Mouse (Mus musculus) liver, embryonic 14.5 days (tissue): ENCODE results near the gene Tac2. TPM values are rescaled to one million over a fixed set of nuclear protein-coding genes. Genes with fewer than 3 reads are reported as not detected.
A peak's percentile ranks its signal among the peaks of the same experiment; 100 is the strongest.
"Not testable (repeated sequence)": the region's sequence is repeated elsewhere in the genome, so short reads cannot be mapped to it uniquely, and the experiment has no call there.

Source experiments
- ATAC-seq: fragments of 200-750 bp; cut with Nextera tagmentation; 2 replicates; pipeline ENCODE4 v1.8.0; 2017; ENCODE audit warnings: moderate number of reproducible peaks, mild to moderate bottlenecking, moderate library complexity; ENCODE audit not compliant: insufficient read depth
- DNase-seq, 3 experiments: peaks; one replicate each; pipeline ENCODE4 v3.0.0-alpha.2; 2012 to 2013; ENCODE audit warnings: low read depth in 3 of 3, low spot score in 3 of 3
- H3K27ac ChIP-seq: fragments of 300-500 bp; sonication (generic); 2 replicates; pipeline ENCODE4 v1.5.1; 2014; ENCODE audit warnings: moderate library complexity, mild to moderate bottlenecking, control low read depth, inconsistent platforms
- H3K27me3 ChIP-seq: fragments of 300-500 bp; sonication (generic); 2 replicates; pipeline ENCODE4 v1.6.1; 2014; ENCODE audit warnings: mild to moderate bottlenecking, low read length, moderate library complexity; ENCODE audit not compliant: control insufficient read depth, insufficient read depth
- H3K36me3 ChIP-seq: fragments of 300-500 bp; sonication (generic); replicated peaks from 2 replicates; pipeline ENCODE4 v1.6.1; 2014; ENCODE audit warnings: low read depth; ENCODE audit not compliant: control insufficient read depth, insufficient read depth
- H3K4me1 ChIP-seq, 2 experiments: fragments of 200-500 bp in 1 of 2; fragments of 300-500 bp in 1 of 2; sonication (generic) in 1 of 2; replicated peaks; 2 replicates each; pipeline ENCODE4 v1.6.1; 2012 to 2014; ENCODE audit warnings: antibody characterized with exemption in 1 of 2, inconsistent platforms in 1 of 2, low read length in 1 of 2; ENCODE audit not compliant: control insufficient read depth in 2 of 2, insufficient read depth in 2 of 2
- H3K4me2 ChIP-seq: fragments of 300-500 bp; sonication (generic); 2 replicates; pipeline ENCODE4 v1.6.1; 2014; ENCODE audit warnings: low read depth, mild to moderate bottlenecking, control low read depth, moderate library complexity
- H3K4me3 ChIP-seq, 2 experiments: fragments of 200-500 bp in 1 of 2; fragments of 300-500 bp in 1 of 2; sonication (generic) in 1 of 2; 2 replicates each; pipeline ENCODE4 v1.5.1; 2012 to 2014; ENCODE audit warnings: low read depth in 2 of 2, low read length in 2 of 2, mild to moderate bottlenecking in 2 of 2, control low read depth in 1 of 2, inconsistent platforms in 1 of 2, moderate library complexity in 1 of 2; ENCODE audit not compliant: insufficient read depth in 1 of 2
- H3K9ac ChIP-seq: fragments of 300-500 bp; sonication (generic); replicated peaks from 2 replicates; pipeline ENCODE4 v1.6.1; 2014; ENCODE audit warnings: mild to moderate bottlenecking, control low read depth, moderate library complexity
- H3K9me3 ChIP-seq: fragments of 300-500 bp; sonication (generic); 2 replicates; pipeline ENCODE4 v1.6.1; 2016; ENCODE audit warnings: low read length, mixed read lengths; ENCODE audit not compliant: control insufficient read depth
- CTCF ChIP-seq: IDR thresholded peaks from 2 replicates; pipeline ENCODE4 v1.5.1; 2016; ENCODE audit warnings: antibody characterized with exemption, low read depth, control low read depth
- EP300 ChIP-seq: IDR thresholded peaks from 2 replicates; pipeline ENCODE4 v1.6.1; 2016; ENCODE audit warnings: antibody characterized with exemption, low read depth
- WGBS: fragments of 180-500 bp; shearing (Covaris S2); extraction: QIAGEN DNeasy Blood & Tissue Kit; methylation state at CpG from one replicate; pipeline ENCODE4 v1.1.7; 2014; ENCODE audit not compliant: insufficient replicate concordance; 5-methylcytosine and 5-hydroxymethylcytosine counted together
- polyA plus RNA-seq, 2 experiments: library from polyadenylated mRNA; depleted of rRNA in 1 of 2; stranded (reverse) in 1 of 2; unstranded in 1 of 2; fragments of >200 nt; fragmentation: Nextera tagmentation in 1 of 2; extraction: Ambion mirVana in 1 of 2; gene quantifications; 2 replicates each; pipeline versions ENCODE4 v1.2.1 to v1.2.3; 2012 to 2014

Gene Tac2
- polyA plus RNA-seq, 2 experiments: 20.7 to 26.8 TPM

- Histone ChIP-seq H3K36me3 (no peaks in the 10 kb centered on the region), H3K4me3 (no peak overlapping the region), H3K27ac (no peak overlapping the region), H3K27me3 (no peaks in the 10 kb centered on the region), H3K9me3 (no peaks in the 10 kb centered on the region), H3K4me1 (peaks cover 10 to 27% of the 10 kb centered on the region in 2 experiments), H3K9ac (no peak overlapping the region), H3K4me2 (no peak overlapping the region)
- TF ChIP-seq CTCF (no peak), EP300 (no peak)
- DNase-seq: no peak
- ATAC-seq: no peak; the same call in 1 of the 2 replicates
- WGBS: 39% methylated on average over 6 of the region's 6 CpGs
Observed at GRCm38 (mm10) chr10:127754566-127755166, 30.4 kb downstream of the Tac2 start.

DNA sequence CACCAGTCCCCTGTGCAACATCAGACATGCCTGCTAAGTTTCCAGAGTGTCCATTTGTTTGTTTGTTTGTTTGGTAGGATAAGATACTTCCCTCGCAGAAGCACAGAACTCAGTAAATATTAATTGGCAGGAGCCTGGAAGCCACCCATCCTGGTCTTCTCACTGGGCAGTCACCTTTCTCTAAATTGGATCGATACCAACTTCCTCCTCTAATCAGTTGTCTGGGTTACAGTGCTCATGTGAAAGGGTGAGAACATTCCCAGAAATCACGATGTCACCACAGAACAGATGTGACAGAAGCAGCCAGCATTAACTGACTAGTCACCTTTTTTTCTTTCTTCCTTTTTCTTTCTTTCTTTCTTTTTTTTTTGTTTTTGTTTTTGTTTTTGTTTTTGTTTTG, 31.0 kb downstream of the Tac2 start:
- H3K27me3 ChIP-seq: no peaks in the 10 kb centered on the region
- ATAC-seq: no peak
- H3K4me1 ChIP-seq: peaks cover 10 to 25% of the 10 kb centered on the region in 2 experiments
- no peak overlapping the region for H3K9ac ChIP-seq
- H3K9me3 ChIP-seq: no peaks in the 10 kb centered on the region
- no peak for DNase-seq
- H3K36me3 ChIP-seq: no peaks in the 10 kb centered on the region
- no peak overlapping the region for H3K4me2 ChIP-seq
- WGBS: 31% methylated on average over 3 of the region's 3 CpGs
- H3K27ac ChIP-seq: no peak overlapping the region
- no peak overlapping the region for H3K4me3 ChIP-seq
- no peak for TF ChIP-seq EP300
- no peak for TF ChIP-seq CTCF

GRCm38 (mm10) chr10:127755770-127756468, 31.6 kb downstream of the Tac2 start:
- Histone ChIP-seq H3K27ac (no peak overlapping the region), H3K36me3 (no peaks in the 10 kb centered on the region), H3K4me3 (peak overlapping the region in 1 of 2 experiments; percentile 10; a peak in 2 of 4 replicates), H3K4me1 (peaks cover 10 to 27% of the 10 kb centered on the region in 2 experiments), H3K4me2 (peak overlapping the region; percentile 47), H3K27me3 (no peaks in the 10 kb centered on the region), H3K9ac (no peak overlapping the region), H3K9me3 (no peaks in the 10 kb centered on the region)
- ATAC-seq: peak; percentile 29; the same call in 1 of the 2 replicates
- WGBS: 15% methylated on average over 18 of the region's 18 CpGs
- no peak for DNase-seq
- no peak for TF ChIP-seq EP300
- TF ChIP-seq CTCF: no peak

GRCm38 (mm10) chr10:127759181-127760110, 35.2 kb downstream of the Tac2 start, which contains the start of the genes Rdh1 and Rdh16f1:
Gene Rdh1 (plus strand): TSS chr10:127759721.
Gene Rdh16f1 (plus strand): TSS chr10:127759787.
- TF ChIP-seq CTCF (no peak), EP300 (no peak)
- H3K9ac ChIP-seq: no peak within 1 kb of the TSS
- H3K4me2 ChIP-seq: no peak within 1 kb of the TSS
- no peak within 1 kb of the TSS for H3K27ac ChIP-seq
- no peaks in the 10 kb centered on the region for H3K36me3 ChIP-seq
- ATAC-seq (peak; percentile 38; the same call in 1 of the 2 replicates), DNase-seq (no peak)
- 55% methylated on average over 9 of the region's 9 CpGs for WGBS
- no peaks in the 10 kb centered on the region for H3K27me3 ChIP-seq
- H3K9me3 ChIP-seq: no peaks in the 10 kb centered on the region
- peaks cover 10 to 28% of the 10 kb centered on the region in 2 experiments for H3K4me1 ChIP-seq
- no peak within 1 kb of the TSS for H3K4me3 ChIP-seq

- not testable (repeated sequence) for H3K27me3 ChIP-seq, H3K4me2 ChIP-seq, H3K4me3 ChIP-seq, H3K9ac ChIP-seq, ATAC-seq, DNase-seq, H3K27ac ChIP-seq, H3K36me3 ChIP-seq, H3K9me3 ChIP-seq
- peaks cover 0 to 10% of the 10 kb centered on the region in 2 experiments; a peak in 2 of 4 replicates for H3K4me1 ChIP-seq
- WGBS: 59% methylated on average over 10 of the region's 10 CpGs
Observed at GRCm38 (mm10) chr10:127762926-127763325, 38.6 kb downstream of the Tac2 start.
